Mouse (Mus musculus) fat pad, adult 2 months (tissue): ENCODE data around the gene 1110025L11Rik.
"Not testable (repeated sequence)": the region's sequence is repeated elsewhere in the genome, so short reads cannot be mapped to it uniquely, and the experiment has no call there.

Experiments used
- DNase-seq: peaks from one replicate; pipeline ENCODE4 v3.0.0-alpha.2; 2011; ENCODE audit warnings: low read depth, low spot score; ENCODE audit errors: extremely low read depth

The 1110025L11Rik gene

DNA sequence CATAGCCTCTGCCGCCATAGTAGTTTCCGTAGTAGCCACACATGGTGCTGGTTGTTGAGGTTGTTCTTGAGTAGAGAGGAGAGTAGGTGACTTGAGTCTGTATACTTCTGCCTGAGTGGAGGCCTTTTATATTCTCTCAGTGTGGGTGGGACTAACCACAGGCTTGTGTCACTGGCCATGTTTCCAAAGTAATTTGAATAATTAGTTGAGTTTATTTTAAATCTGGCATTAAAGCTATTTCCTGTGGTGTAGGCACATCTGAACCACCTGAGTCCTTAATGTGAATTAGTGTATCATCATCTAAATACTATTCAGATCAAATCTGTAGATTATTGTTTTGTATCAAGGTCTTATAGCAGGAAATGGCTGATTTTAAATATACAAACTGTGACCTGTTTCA is at the start of gene 1110025L11Rik:
1110025L11Rik (minus strand) TSS at position 101 of the 400 bp plus-strand sequence.
- DNase-seq: not testable (repeated sequence)

GRCm38 (mm10) chr16:89071041-89071440 is 7.2 kb upstream of the 1110025L11Rik start:
- DNase-seq: not testable (repeated sequence)

DNA sequence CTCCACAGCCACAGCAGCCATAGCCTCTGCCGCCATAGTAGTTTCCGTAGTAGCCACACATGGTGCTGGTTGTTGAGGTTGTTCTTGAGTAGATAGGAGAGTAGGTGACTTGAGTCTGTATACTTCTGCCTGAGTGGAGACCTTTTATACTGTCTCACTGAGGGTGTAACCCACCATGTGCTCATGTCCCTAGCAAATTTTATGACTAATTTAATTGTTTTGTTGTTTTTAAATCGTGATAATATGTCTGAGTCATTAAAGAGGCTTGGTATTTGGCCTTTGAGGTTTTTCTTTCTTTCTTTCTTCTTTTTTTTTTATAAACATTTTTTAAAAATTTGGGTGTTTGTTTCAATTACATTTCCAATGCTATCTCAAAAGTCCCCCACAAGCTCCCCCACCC is 16.0 kb downstream of the 1110025L11Rik start, which contains the start of gene Krtap6-5:
Krtap6-5 (minus strand) TSS at position 101 of the 400 bp plus-strand sequence.
- no peak for DNase-seq

- not testable (repeated sequence) for DNase-seq
Observed at GRCm38 (mm10) chr16:89041372-89041771, 22.4 kb downstream of the 1110025L11Rik start, which contains the start of gene Gm10228. Gene Gm10228, minus strand, starts transcription at chr16:89041472.

GRCm38 (mm10) chr16:89031399-89031798 is 32.4 kb downstream of the 1110025L11Rik start, which contains the start of gene Krtap6-1:
Gene Krtap6-1, plus strand, starts transcription at chr16:89031699.
- DNase-seq: not testable (repeated sequence)

DNA sequence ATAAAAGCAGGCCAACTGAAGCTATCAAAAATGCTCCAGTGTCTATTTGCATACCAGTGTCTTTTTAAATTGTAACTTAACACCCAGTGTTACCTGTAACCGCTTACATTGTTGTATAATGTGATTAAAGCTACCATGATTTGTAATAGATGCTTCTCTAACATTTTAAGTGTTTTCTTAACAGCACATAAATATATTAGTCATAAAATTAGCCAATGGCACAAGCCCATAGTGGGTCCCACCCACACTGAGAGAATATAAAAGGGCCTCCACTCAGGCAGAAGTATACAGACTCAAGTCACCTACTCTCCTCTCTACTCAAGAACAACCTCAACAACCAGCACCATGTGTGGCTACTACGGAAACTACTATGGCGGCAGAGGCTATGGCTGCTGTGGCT is 48.8 kb downstream of the 1110025L11Rik start, which contains the start of gene Gm10229:
Gm10229 (plus strand) TSS at position 301 of the 400 bp plus-strand sequence.
- not testable (repeated sequence) for DNase-seq

GRCm38 (mm10) chr16:89013973-89014372 is 49.8 kb downstream of the 1110025L11Rik start:
- DNase-seq: no peak
